Mouse (Mus musculus) hindbrain, embryonic 16.5 days (tissue): ENCODE measurements around the gene Pgs1. TPM values are rescaled to one million over a fixed set of nuclear protein-coding genes. Genes with fewer than 3 reads are reported as not detected.

Experiments
- ATAC-seq: fragments of 200-750 bp; cut with Nextera tagmentation; 2 replicates; pipeline ENCODE4 v1.8.0; 2017; ENCODE audit warnings: moderate TSS enrichment, moderate library complexity
- H3K27ac ChIP-seq: fragments of 300-500 bp; sonication (generic); 2 replicates; pipeline ENCODE4 v1.5.1; 2014; ENCODE audit warnings: low read depth, mild to moderate bottlenecking, control low read depth, low read length, moderate library complexity
- H3K27me3 ChIP-seq: fragments of 300-500 bp; sonication (generic); replicated peaks from 2 replicates; pipeline ENCODE4 v1.6.1; 2014; ENCODE audit warnings: low read length; ENCODE audit not compliant: control insufficient read depth, insufficient read depth
- H3K36me3 ChIP-seq: fragments of 300-500 bp; sonication (generic); 2 replicates; pipeline ENCODE4 v1.6.1; 2014; ENCODE audit warnings: mild to moderate bottlenecking, low read length, moderate library complexity, mixed read lengths; ENCODE audit not compliant: control insufficient read depth, insufficient read depth
- H3K4me1 ChIP-seq: fragments of 300-500 bp; sonication (generic); 2 replicates; pipeline ENCODE4 v1.6.1; 2014; ENCODE audit warnings: low read depth, low read length; ENCODE audit not compliant: control insufficient read depth, insufficient read depth
- H3K4me2 ChIP-seq: fragments of 300-500 bp; sonication (generic); 2 replicates; pipeline ENCODE4 v1.6.1; 2014; ENCODE audit warnings: mild to moderate bottlenecking, low read length, control low read depth, moderate library complexity
- H3K4me3 ChIP-seq: fragments of 300-500 bp; sonication (generic); 2 replicates; pipeline ENCODE4 v1.5.1; 2014; ENCODE audit warnings: mild to moderate bottlenecking, low read length, control low read depth, moderate library complexity
- H3K9ac ChIP-seq: fragments of 300-500 bp; sonication (generic); 2 replicates; pipeline ENCODE4 v1.6.1; 2014; ENCODE audit warnings: low read depth, mild to moderate bottlenecking, control low read depth, low read length, moderate library complexity
- H3K9me3 ChIP-seq: fragments of 300-500 bp; sonication (generic); 2 replicates; pipeline ENCODE4 v1.6.1; 2014; ENCODE audit warnings: mild to moderate bottlenecking, low read length, moderate library complexity; ENCODE audit not compliant: control insufficient read depth
- WGBS: fragments of 180-500 bp; shearing (Covaris S2); extraction: QIAGEN DNeasy Blood & Tissue Kit; methylation state at CpG from one replicate; pipeline ENCODE4 v1.1.7; 2014; 5-methylcytosine and 5-hydroxymethylcytosine counted together
- polyA plus RNA-seq: library from polyadenylated mRNA; unstranded; fragments of >200 nt; fragmentation: Nextera tagmentation; extraction: Ambion mirVana; gene quantifications from 2 replicates; pipeline ENCODE4 v1.2.1, GENCODE M21; 2015

Gene Pgs1
- 67.3 and 68.4 TPM in 2 replicates for polyA plus RNA-seq

GRCm38 (mm10) chr11:117986126-117987031 lies at the start of gene Pgs1:
Gene Pgs1, plus strand, starts transcription at chr11:117986292.
- no peaks in the 10 kb centered on the region for H3K36me3 ChIP-seq
- H3K4me2 ChIP-seq, result peak within 1 kb of the TSS; percentile 86
- 6% methylated on average over 49 of the region's 51 CpGs for WGBS
- peaks cover 32% of the 10 kb centered on the region for H3K4me1 ChIP-seq
- peak; percentile 96 for ATAC-seq
- H3K9ac ChIP-seq, result peak within 1 kb of the TSS; percentile 95
- H3K27me3 ChIP-seq, result no peaks in the 10 kb centered on the region
- H3K9me3 ChIP-seq, result no peaks in the 10 kb centered on the region
- H3K4me3 ChIP-seq, result peak within 1 kb of the TSS; percentile 99
- H3K27ac ChIP-seq, result peak within 1 kb of the TSS; percentile 91

- Histone ChIP-seq H3K4me2 (no peak overlapping the region; the same call in 1 of the 2 replicates), H3K27me3 (no peaks in the 10 kb centered on the region; the same call in 1 of the 2 replicates), H3K4me3 (no peak overlapping the region), H3K9me3 (no peaks in the 10 kb centered on the region), H3K9ac (no peak overlapping the region), H3K36me3 (no peaks in the 10 kb centered on the region), H3K27ac (peak overlapping the region; percentile 73), H3K4me1 (peaks cover 29% of the 10 kb centered on the region)
- no peak for ATAC-seq
- WGBS, result 19% methylated on average over 4 of the region's 4 CpGs
Measured at GRCm38 (mm10) chr11:117939004-117939730, 46.9 kb upstream of the Pgs1 start.

GRCm38 (mm10) chr11:117939741-117940285 lies 46.3 kb upstream of the Pgs1 start:
- 2% methylated on average over 7 of the region's 7 CpGs for WGBS
- peak overlapping the region; percentile 32 for H3K4me2 ChIP-seq
- no peak overlapping the region for H3K9ac ChIP-seq
- no peaks in the 10 kb centered on the region for H3K27me3 ChIP-seq
- H3K4me3 ChIP-seq, result no peak overlapping the region
- H3K4me1 ChIP-seq, result peaks cover 29% of the 10 kb centered on the region
- H3K9me3 ChIP-seq, result no peaks in the 10 kb centered on the region
- H3K27ac ChIP-seq, result peak overlapping the region; percentile 73
- H3K36me3 ChIP-seq, result no peaks in the 10 kb centered on the region
- ATAC-seq, result peak; percentile 93

GRCm38 (mm10) chr11:117940881-117941280 lies 45.2 kb upstream of the Pgs1 start:
- Histone ChIP-seq H3K27me3 (no peaks in the 10 kb centered on the region), H3K27ac (no peak overlapping the region), H3K4me3 (no peak overlapping the region), H3K9ac (no peak overlapping the region), H3K9me3 (no peaks in the 10 kb centered on the region), H3K36me3 (no peaks in the 10 kb centered on the region), H3K4me2 (no peak overlapping the region), H3K4me1 (peaks cover 25% of the 10 kb centered on the region)
- WGBS, result 86% methylated on average over 6 of the region's 6 CpGs
- ATAC-seq, result no peak

GRCm38 (mm10) chr11:117941325-117941834 lies 44.7 kb upstream of the Pgs1 start:
- 82% methylated on average over 8 of the region's 8 CpGs for WGBS
- no peak for ATAC-seq
- H3K4me2 ChIP-seq, result no peak overlapping the region

GRCm38 (mm10) chr11:117941848-117942247 lies 44.2 kb upstream of the Pgs1 start:
- no peak for ATAC-seq
- Histone ChIP-seq H3K4me3 (no peak overlapping the region), H3K27ac (no peak overlapping the region), H3K36me3 (no peaks in the 10 kb centered on the region), H3K9me3 (no peaks in the 10 kb centered on the region), H3K4me1 (peaks cover 20% of the 10 kb centered on the region), H3K9ac (no peak overlapping the region), H3K4me2 (no peak overlapping the region), H3K27me3 (no peaks in the 10 kb centered on the region)
- 11% methylated on average over 4 of the region's 4 CpGs for WGBS

More at GRCm38 (mm10) chr11:117941325-117941834, 44.7 kb upstream of the Pgs1 start:
- Histone ChIP-seq H3K27me3 (no peaks in the 10 kb centered on the region), H3K4me1 (peaks cover 20% of the 10 kb centered on the region), H3K4me3 (no peak overlapping the region), H3K36me3 (no peaks in the 10 kb centered on the region), H3K9ac (no peak overlapping the region), H3K9me3 (no peaks in the 10 kb centered on the region), H3K27ac (no peak overlapping the region)

- H3K27me3 ChIP-seq, result peaks cover 5% of the 10 kb centered on the region; the same call in 1 of the 2 replicates
- no peak overlapping the region for H3K4me3 ChIP-seq
- H3K27ac ChIP-seq, result no peak overlapping the region
- ATAC-seq, result no peak
- no peak overlapping the region for H3K9ac ChIP-seq
- no peaks in the 10 kb centered on the region for H3K9me3 ChIP-seq
- peaks cover 7% of the 10 kb centered on the region for H3K4me1 ChIP-seq
- 85% methylated on average over 11 of the region's 11 CpGs for WGBS
- no peaks in the 10 kb centered on the region for H3K36me3 ChIP-seq
- H3K4me2 ChIP-seq, result no peak overlapping the region
Measured at GRCm38 (mm10) chr11:117946195-117946979, 39.7 kb upstream of the Pgs1 start.

GRCm38 (mm10) chr11:117946996-117947419 lies 39.1 kb upstream of the Pgs1 start:
- no peak for ATAC-seq
- Histone ChIP-seq H3K4me2 (no peak overlapping the region), H3K27me3 (peaks cover 5% of the 10 kb centered on the region; the same call in 1 of the 2 replicates), H3K9ac (no peak overlapping the region), H3K4me3 (no peak overlapping the region), H3K27ac (no peak overlapping the region), H3K9me3 (no peaks in the 10 kb centered on the region), H3K4me1 (peaks cover 7% of the 10 kb centered on the region; the same call in 1 of the 2 replicates), H3K36me3 (no peaks in the 10 kb centered on the region)
- 86% methylated on average over 10 of the region's 10 CpGs for WGBS
